Mouse (Mus musculus): ENCODE measurements around the gene Flt3l. TPM values are rescaled to one million over a fixed set of nuclear protein-coding genes. Genes with fewer than 3 reads are reported as not detected.
A peak's percentile ranks its signal among the peaks of the same experiment; 100 is the strongest.

Flt3l gene
- polyA plus RNA-seq, 1 experiment from 2014 or later, result 0.71 TPM

DNA sequence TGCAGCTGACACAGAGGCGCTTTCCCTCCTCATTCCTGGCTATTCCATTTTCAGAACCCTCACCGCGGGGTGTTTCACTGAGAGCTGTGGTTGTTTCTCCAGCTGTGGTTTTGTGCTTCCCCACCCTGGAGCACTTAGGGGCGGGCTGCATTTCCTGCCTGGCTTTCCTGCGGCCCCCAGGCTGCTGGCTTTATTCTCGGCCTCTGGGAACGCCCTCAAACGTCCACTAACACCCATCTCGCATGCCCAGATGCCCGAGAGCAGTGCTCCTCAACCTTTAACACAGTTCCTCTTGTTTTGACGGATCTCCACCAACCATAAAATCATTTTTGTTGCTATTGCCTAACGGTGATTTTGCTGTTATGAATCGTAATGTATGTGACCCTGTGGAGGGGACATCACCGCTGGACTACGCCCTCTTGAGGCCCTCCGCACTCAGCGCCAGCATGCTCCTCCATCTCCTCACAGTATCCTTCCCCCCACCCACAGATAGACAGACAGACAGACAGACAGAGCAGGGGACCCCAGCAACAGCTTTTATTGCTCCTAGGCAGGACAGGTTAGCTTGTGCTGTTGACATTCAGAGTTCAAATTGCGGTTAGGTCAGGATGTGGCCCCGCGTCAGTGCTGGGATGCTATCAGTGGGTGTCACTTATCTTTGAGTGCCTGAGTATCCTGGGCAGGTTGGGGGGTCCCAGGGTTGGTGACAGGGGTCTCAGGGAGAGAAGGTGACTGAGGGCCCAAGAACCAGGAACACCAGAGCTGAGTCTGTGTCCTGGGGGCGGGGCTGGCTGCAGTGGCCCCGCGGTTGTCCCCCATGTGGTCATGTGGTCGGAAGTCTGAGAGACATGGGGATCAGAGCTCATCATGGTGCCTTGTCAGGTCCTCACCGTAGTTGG, 53.6 kb downstream of the Flt3l start:
- Histone ChIP-seq H3K27ac (peak overlapping the region; percentile 72), H3K36me3 (peaks cover 66% of the 10 kb centered on the region), H3K9me3 (no peaks in the 10 kb centered on the region), H3K9ac (replicated peaks) (peak overlapping the region; percentile 37; the same call in 1 of the 2 replicates), H3K4me1 (replicated peaks) (peaks cover 9% of the 10 kb centered on the region; the same call in 1 of the 2 replicates), H3K4me2 (no peak overlapping the region; the same call in 1 of the 2 replicates), H3K27me3 (no peaks in the 10 kb centered on the region), H3K4me3 (replicated peaks) (no peak overlapping the region)
- ATAC-seq (ENCODE audit: insufficient number of reproducible peaks, insufficient read depth, low FRiP score, low TSS enrichment, low read depth), result no peak
- WGBS, result 69% methylated on average over 25 of the region's 25 CpGs

DNA sequence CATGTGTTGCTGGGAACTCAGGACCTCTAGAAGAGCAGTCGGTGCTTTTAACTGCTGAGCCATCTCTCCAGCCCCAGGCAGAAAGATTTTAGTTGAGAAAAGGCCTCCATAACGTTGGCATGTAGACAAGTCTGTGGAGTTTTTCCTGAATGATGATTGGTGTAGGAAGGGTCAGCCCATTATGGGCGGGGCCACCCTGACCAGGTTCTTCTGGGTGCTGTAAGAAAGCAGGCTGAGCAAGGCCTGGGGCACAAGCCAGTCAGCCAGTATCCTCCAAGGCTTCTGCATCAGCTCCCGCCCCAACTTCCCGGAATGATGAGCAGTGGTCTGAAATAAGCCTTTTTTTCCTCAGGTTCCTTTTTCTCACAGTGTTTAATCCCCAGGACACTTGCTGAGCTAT, 55.2 kb downstream of the Flt3l start:
- WGBS, result 54% methylated on average over 5 of the region's 5 CpGs
- Histone ChIP-seq H3K4me1 (replicated peaks) (peaks cover 9% of the 10 kb centered on the region; the same call in 1 of the 2 replicates), H3K27me3 (no peaks in the 10 kb centered on the region), H3K9ac (replicated peaks) (no peak overlapping the region), H3K4me2 (no peak overlapping the region), H3K27ac (0 out of 2 replicates have a peak overlapping the region, but pooled peaks have one; percentile 37), H3K36me3 (peaks cover 66% of the 10 kb centered on the region), H3K4me3 (replicated peaks) (no peak overlapping the region), H3K9me3 (no peaks in the 10 kb centered on the region)
- ATAC-seq (ENCODE audit: insufficient number of reproducible peaks, insufficient read depth, low FRiP score, low TSS enrichment, low read depth), result no peak

DNA sequence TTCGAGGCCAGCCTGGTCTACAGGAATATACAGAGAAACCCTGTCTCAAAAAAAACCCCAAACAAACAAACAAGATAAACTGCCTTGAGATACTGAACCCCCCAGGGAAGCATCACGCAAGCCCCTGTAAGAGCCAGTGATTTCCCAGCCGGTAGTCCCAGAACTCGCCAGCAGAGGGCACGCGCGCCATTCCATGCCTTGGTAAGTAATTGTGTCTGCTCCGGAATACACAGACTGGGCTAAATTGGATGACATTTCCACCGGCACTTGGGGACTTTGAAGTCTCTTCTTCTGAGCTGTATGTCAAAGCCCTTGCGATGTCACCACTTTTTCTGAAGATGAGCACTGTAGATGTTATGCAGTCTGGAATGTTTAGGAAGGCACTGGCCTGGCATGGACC, 56.4 kb downstream of the Flt3l start:
- no peaks in the 10 kb centered on the region for H3K27me3 ChIP-seq
- no peak overlapping the region for H3K4me3 ChIP-seq (replicated peaks)
- no peak overlapping the region for H3K9ac ChIP-seq (replicated peaks)
- H3K4me2 ChIP-seq, result no peak overlapping the region; the same call in 1 of the 2 replicates
- no peaks in the 10 kb centered on the region for H3K9me3 ChIP-seq
- WGBS, result under 1% methylated on average over 10 of the region's 10 CpGs
- no peak overlapping the region for H3K27ac ChIP-seq
- H3K4me1 ChIP-seq (replicated peaks), result peaks cover 9% of the 10 kb centered on the region; the same call in 1 of the 2 replicates
- 0 out of 2 replicates have a peak, but pooled peaks have one; percentile 53 for ATAC-seq (ENCODE audit: insufficient number of reproducible peaks, insufficient read depth, low FRiP score, low TSS enrichment, low read depth)
- peaks cover 66% of the 10 kb centered on the region for H3K36me3 ChIP-seq

MicroRNAs encoded within 50 kb of the gene (microRNA counts, 519-probe panel; counts per million panel counts)
- not detected for microRNA mmu-miR-150

Small RNA genes lying within 50 kb of the gene (microRNA-seq; reads per million reads assigned to microRNA genes)
- 4.0 reads per million, percentile 13 among the genes with 10 or more reads in this experiment for gene Mir150
- gene Mir5121, result 25.3 reads per million, percentile 35 among the genes with 10 or more reads in this experiment
- not detected for gene Mir7055

Other genes starting within 250 kb of the Flt3l start
- 116 and 127 TPM in 2 replicates for gene Med25, start 243.7 kb downstream of the Flt3l start, polyA plus RNA-seq (2016; fragmentation: Nextera tagmentation; extraction: Ambion mirVana)
- gene Fuz, start 240.4 kb downstream of the Flt3l start, polyA plus RNA-seq (2016; fragmentation: Nextera tagmentation; extraction: Ambion mirVana), result 21.6 and 24.8 TPM in 2 replicates
- gene Ap2a1, start 206.9 kb downstream of the Flt3l start, polyA plus RNA-seq (2016; fragmentation: Nextera tagmentation; extraction: Ambion mirVana), result 74.2 and 77.6 TPM in 2 replicates
- 0.11 TPM in 1 of 2 replicates, not detected in the other for gene Tsks, start 193.2 kb downstream of the Flt3l start, polyA plus RNA-seq (2016; fragmentation: Nextera tagmentation; extraction: Ambion mirVana)
- 27.8 and 29.9 TPM in 2 replicates for gene Cpt1c, start 161.6 kb downstream of the Flt3l start, polyA plus RNA-seq (2016; fragmentation: Nextera tagmentation; extraction: Ambion mirVana)
- 704 and 706 TPM in 2 replicates for gene Prmt1, start 149.9 kb downstream of the Flt3l start, polyA plus RNA-seq (2016; fragmentation: Nextera tagmentation; extraction: Ambion mirVana)
- gene Irf3, start 138.8 kb downstream of the Flt3l start, polyA plus RNA-seq (2016; fragmentation: Nextera tagmentation; extraction: Ambion mirVana), result 90.9 and 97.2 TPM in 2 replicates
- 87.3 and 96.8 TPM in 2 replicates for gene Bcl2l12, start 137.7 kb downstream of the Flt3l start, polyA plus RNA-seq (2016; fragmentation: Nextera tagmentation; extraction: Ambion mirVana)
- 42.1 and 46.9 TPM in 2 replicates for gene Scaf1, start 120.1 kb downstream of the Flt3l start, polyA plus RNA-seq (2016; fragmentation: Nextera tagmentation; extraction: Ambion mirVana)
- 20.8 and 21.4 TPM in 2 replicates for gene Rras, start 118.5 kb downstream of the Flt3l start, polyA plus RNA-seq (2016; fragmentation: Nextera tagmentation; extraction: Ambion mirVana)
- gene Prr12, start 83.6 kb downstream of the Flt3l start, polyA plus RNA-seq (2016; fragmentation: Nextera tagmentation; extraction: Ambion mirVana), result 15.0 and 16.2 TPM in 2 replicates
- gene Nosip, start 74.0 kb downstream of the Flt3l start, polyA plus RNA-seq (2016; fragmentation: Nextera tagmentation; extraction: Ambion mirVana), result 60.6 and 69.7 TPM in 2 replicates
- gene Prrg2, start 73.8 kb downstream of the Flt3l start, polyA plus RNA-seq (2016; fragmentation: Nextera tagmentation; extraction: Ambion mirVana), result 21.2 and 21.7 TPM in 2 replicates
- gene Rcn3, start 44.2 kb downstream of the Flt3l start, polyA plus RNA-seq (2016; fragmentation: Nextera tagmentation; extraction: Ambion mirVana), result 261 and 271 TPM in 2 replicates
- gene Fcgrt, start 32.6 kb downstream of the Flt3l start, polyA plus RNA-seq (2016; fragmentation: Nextera tagmentation; extraction: Ambion mirVana), result 12.3 and 13.4 TPM in 2 replicates
- 1,572 and 1,576 TPM in 2 replicates for gene Rps11, start 12.0 kb downstream of the Flt3l start, polyA plus RNA-seq (2016; fragmentation: Nextera tagmentation; extraction: Ambion mirVana)
- gene Rpl13a, start 7.7 kb downstream of the Flt3l start, polyA plus RNA-seq (2016; fragmentation: Nextera tagmentation; extraction: Ambion mirVana), result 1,352 and 1,447 TPM in 2 replicates
- gene Gm45713, start 201 bp downstream of the Flt3l start, polyA plus RNA-seq (2016; fragmentation: Nextera tagmentation; extraction: Ambion mirVana), result 0.32 TPM in 1 of 2 replicates, not detected in the other
- 91.8 and 93.0 TPM in 2 replicates for gene Pih1d1, start 17.9 kb upstream of the Flt3l start, polyA plus RNA-seq (2016; fragmentation: Nextera tagmentation; extraction: Ambion mirVana)
- gene Aldh16a1, start 18.2 kb upstream of the Flt3l start, polyA plus RNA-seq (2016; fragmentation: Nextera tagmentation; extraction: Ambion mirVana), result 51.4 and 53.8 TPM in 2 replicates
- gene Slc17a7, start 27.5 kb upstream of the Flt3l start, polyA plus RNA-seq (2016; fragmentation: Nextera tagmentation; extraction: Ambion mirVana), result 0.17 and 0.25 TPM in 2 replicates
- not detected in 2 replicates for gene Gfy, start 43.1 kb upstream of the Flt3l start, polyA plus RNA-seq (2016; fragmentation: Nextera tagmentation; extraction: Ambion mirVana)
- gene Pth2, start 44.6 kb upstream of the Flt3l start, polyA plus RNA-seq (2016; fragmentation: Nextera tagmentation; extraction: Ambion mirVana), result not detected in 2 replicates
- gene Ccdc155, start 68.5 kb upstream of the Flt3l start, polyA plus RNA-seq (2016; fragmentation: Nextera tagmentation; extraction: Ambion mirVana), result 1.0 and 1.7 TPM in 2 replicates
- 0.80 and 1.2 TPM in 2 replicates for gene Dkkl1, start 75.7 kb upstream of the Flt3l start, polyA plus RNA-seq (2016; fragmentation: Nextera tagmentation; extraction: Ambion mirVana)
- 316 and 326 TPM in 2 replicates for gene Tead2, start 79.3 kb upstream of the Flt3l start, polyA plus RNA-seq (2016; fragmentation: Nextera tagmentation; extraction: Ambion mirVana)
- gene Cd37, start 102.7 kb upstream of the Flt3l start, polyA plus RNA-seq (2016; fragmentation: Nextera tagmentation; extraction: Ambion mirVana), result 1.6 TPM in 2 replicates
- gene Slc6a16, start 104.7 kb upstream of the Flt3l start, polyA plus RNA-seq (2016; fragmentation: Nextera tagmentation; extraction: Ambion mirVana), result 0.18 and 0.42 TPM in 2 replicates
- not detected in 2 replicates for gene Slc6a21, start 141.1 kb upstream of the Flt3l start, polyA plus RNA-seq (2016; fragmentation: Nextera tagmentation; extraction: Ambion mirVana)
- 14.0 and 16.1 TPM in 2 replicates for gene Trpm4, start 197.3 kb upstream of the Flt3l start, polyA plus RNA-seq (2016; fragmentation: Nextera tagmentation; extraction: Ambion mirVana)
- 1.8 and 1.9 TPM in 2 replicates for gene Hrc, start 198.9 kb upstream of the Flt3l start, polyA plus RNA-seq (2016; fragmentation: Nextera tagmentation; extraction: Ambion mirVana)
- gene Ppfia3, start 230.6 kb upstream of the Flt3l start, polyA plus RNA-seq (2016; fragmentation: Nextera tagmentation; extraction: Ambion mirVana), result 6.4 and 8.4 TPM in 2 replicates
- 1.4 and 1.8 TPM in 2 replicates for gene Lin7b, start 234.2 kb upstream of the Flt3l start, polyA plus RNA-seq (2016; fragmentation: Nextera tagmentation; extraction: Ambion mirVana)